Mouse (Mus musculus): ENCODE data around the gene Gbp4. TPM values are rescaled to one million over a fixed set of nuclear protein-coding genes. Genes with fewer than 3 reads are reported as not detected.
"Not testable (repeated sequence)": the region's sequence is repeated elsewhere in the genome, so short reads cannot be mapped to it uniquely, and the experiment has no call there.

Gene Gbp4
- polyA plus RNA-seq, 1 experiment from 2014 or later: 0.12 TPM

DNA sequence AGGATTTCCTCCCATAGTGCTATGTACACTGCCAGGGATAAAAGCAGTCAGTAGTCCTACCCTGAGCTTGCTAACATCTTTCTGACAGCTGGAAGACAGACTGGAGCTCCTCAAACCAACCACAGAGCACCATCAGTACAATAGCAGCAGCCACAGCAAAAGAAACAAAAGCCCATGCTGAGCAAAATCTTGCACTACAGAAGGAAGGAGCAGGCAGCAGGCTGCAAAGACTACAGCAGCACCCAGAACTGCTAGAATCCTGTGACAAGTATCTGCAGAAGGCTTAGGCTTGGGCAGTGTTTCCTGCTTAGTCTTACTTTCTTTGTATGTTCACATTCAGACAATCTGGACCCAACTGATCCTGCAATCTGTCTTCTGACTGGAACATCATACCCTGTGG lies 71.0 kb downstream of the Gbp4 start:
- H3K9ac ChIP-seq (replicated peaks; ENCODE audit: low read depth, low read length); H3K9me3 ChIP-seq (ENCODE audit: control insufficient read depth, low read length); H3K4me3 ChIP-seq (ENCODE audit: low read depth, low read length); H3K27ac ChIP-seq (ENCODE audit: low read depth, low read length); H3K4me1 ChIP-seq (ENCODE audit: control insufficient read depth, insufficient read depth, low read length); H3K4me2 ChIP-seq (ENCODE audit: low read depth, low read length); ATAC-seq (ENCODE audit: low read depth); H3K27me3 ChIP-seq (ENCODE audit: control insufficient read depth, insufficient read depth, low read length); H3K36me3 ChIP-seq (ENCODE audit: control insufficient read depth, insufficient read depth, low read length): not testable (repeated sequence)

Other genes starting within 250 kb of the Gbp4 start
- 0.25 and 0.68 TPM in 2 replicates for gene Abcg3, start 156.9 kb downstream of the Gbp4 start, polyA plus RNA-seq (2014; fragmentation: Nextera tagmentation; extraction: Ambion mirVana)
- 0.44 and 3.0 TPM in 2 replicates for gene Gbp9, start within 50 bp of the Gbp4 start, polyA plus RNA-seq (2014; fragmentation: Nextera tagmentation; extraction: Ambion mirVana)
- gene Gbp8, start within 50 bp of the Gbp4 start, polyA plus RNA-seq (2014; fragmentation: Nextera tagmentation; extraction: Ambion mirVana): 0.67 TPM in 1 of 2 replicates, not detected in the other
- gene Gbp10, start 99.9 kb upstream of the Gbp4 start, polyA plus RNA-seq (2014; fragmentation: Nextera tagmentation; extraction: Ambion mirVana): 2.6 TPM in 1 of 2 replicates, not detected in the other
- 0.06 TPM in 1 of 2 replicates, not detected in the other for gene Gm43302, start 154.1 kb upstream of the Gbp4 start, polyA plus RNA-seq (2014; fragmentation: Nextera tagmentation; extraction: Ambion mirVana)
- 0.19 and 5.4 TPM in 2 replicates for gene Gbp6, start 154.1 kb upstream of the Gbp4 start, polyA plus RNA-seq (2014; fragmentation: Nextera tagmentation; extraction: Ambion mirVana)

All from neural tube, embryonic 14.5 days (tissue).